Mouse (Mus musculus) forelimb bud, embryonic 11.5 days (tissue): ENCODE measurements around the gene Gm20388.
"Not testable (repeated sequence)": the region's sequence is repeated elsewhere in the genome, so short reads cannot be mapped to it uniquely, and the experiment has no call there.

Source experiments
- DNase-seq: peaks from one replicate; pipeline ENCODE4 v3.0.0-alpha.2; 2012; ENCODE audit warnings: low read depth, low spot score

Gm20388 gene

GRCm38 (mm10) chr8:122323951-122324402 lies 2413.3 kb downstream of the Gm20388 start:
- DNase-seq = not testable (repeated sequence)

DNA sequence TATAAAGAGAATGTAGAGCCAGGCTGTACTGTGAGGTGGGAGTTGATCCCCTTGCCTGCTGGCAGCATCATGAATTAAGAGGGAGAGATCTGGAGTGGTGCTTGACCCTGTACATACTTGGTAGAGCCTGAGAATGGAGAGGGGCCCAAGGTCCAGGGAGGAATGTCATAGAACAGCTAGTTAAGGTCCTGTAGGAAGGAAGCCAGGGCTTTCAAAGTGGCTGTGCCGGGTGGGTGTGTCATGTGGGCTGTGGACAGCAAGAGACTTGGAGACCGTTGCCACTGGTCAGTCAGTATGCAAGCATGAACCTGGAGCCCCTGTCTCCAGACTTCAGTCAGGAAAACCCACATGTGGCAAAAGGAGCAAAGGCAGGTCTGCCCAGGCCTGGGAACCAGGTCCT lies 2414.6 kb downstream of the Gm20388 start:
- DNase-seq = no peak

DNA sequence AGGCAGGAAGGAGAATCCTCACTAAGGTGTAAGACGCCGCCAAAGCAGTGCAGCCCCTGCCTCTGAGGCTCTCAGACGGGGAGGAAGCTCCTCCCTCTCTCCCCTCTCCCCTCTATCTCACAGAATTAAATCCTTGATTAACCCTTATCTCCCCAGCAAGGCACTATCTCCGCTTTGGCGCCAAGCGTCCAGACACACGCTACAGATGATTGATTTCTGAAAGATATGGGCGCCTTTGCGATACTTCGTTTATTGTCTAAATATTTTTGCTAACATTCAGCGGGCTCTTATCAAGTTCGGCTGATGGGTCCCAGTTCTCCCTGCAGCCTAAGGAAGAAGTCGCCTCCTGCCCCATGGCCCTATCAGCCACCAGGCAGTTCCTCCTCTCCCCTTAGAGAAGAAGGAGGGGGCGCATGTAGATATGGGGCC lies 2415.5 kb downstream of the Gm20388 start:
- DNase-seq = no peak

DNA sequence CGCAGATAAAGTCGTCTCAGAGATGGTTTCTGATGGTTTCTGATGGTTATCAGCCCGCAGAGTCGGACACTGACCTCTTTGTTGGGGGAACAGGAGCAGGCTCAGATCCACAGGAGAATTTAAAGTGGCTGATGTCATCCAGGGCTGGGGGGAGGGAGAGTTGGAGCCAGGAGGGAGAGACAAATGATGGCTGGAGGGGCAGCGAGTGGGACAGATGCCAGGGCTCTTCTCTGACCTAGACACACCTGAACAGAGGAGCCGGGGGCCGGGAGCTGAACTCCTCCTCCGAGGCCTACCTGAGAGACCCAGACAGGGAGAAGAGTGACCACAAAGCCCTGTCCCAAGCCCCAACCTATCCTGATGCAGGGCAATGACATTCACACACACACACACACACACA lies 2418.4 kb downstream of the Gm20388 start:
- DNase-seq = no peak

DNA sequence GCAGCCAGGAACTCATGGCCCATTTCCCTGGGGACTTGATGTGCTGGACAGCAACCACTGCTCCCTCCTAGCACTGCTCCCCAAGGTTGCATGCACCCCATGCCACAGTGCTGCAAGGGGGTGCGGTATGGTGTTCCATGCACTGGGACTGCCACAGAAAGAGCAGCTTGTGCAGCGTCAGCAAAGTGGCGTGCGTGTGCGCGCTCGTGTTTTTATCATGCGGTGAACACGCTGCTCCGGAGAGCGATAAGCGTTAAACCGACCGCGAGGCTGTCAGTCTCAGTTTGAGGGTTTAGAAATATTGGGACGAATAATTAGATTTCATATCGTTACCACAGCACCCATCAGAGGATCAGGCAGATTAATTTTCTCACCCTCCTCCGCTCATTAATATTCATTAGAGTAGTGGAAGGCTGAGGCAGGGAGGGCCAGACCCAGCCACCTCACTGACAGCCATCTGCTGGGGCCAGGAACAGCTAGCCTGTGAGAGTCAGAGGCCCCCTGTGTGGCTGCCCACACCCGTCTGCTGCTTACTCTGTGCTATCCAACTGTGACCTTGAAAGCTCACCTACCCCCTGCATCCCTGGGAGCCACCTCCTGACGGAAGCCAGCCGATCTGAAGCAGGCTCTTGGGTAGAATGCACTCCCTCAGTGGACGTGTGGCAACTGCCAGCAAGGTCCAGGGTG lies 2419.1 kb downstream of the Gm20388 start:
- no peak for DNase-seq

DNA sequence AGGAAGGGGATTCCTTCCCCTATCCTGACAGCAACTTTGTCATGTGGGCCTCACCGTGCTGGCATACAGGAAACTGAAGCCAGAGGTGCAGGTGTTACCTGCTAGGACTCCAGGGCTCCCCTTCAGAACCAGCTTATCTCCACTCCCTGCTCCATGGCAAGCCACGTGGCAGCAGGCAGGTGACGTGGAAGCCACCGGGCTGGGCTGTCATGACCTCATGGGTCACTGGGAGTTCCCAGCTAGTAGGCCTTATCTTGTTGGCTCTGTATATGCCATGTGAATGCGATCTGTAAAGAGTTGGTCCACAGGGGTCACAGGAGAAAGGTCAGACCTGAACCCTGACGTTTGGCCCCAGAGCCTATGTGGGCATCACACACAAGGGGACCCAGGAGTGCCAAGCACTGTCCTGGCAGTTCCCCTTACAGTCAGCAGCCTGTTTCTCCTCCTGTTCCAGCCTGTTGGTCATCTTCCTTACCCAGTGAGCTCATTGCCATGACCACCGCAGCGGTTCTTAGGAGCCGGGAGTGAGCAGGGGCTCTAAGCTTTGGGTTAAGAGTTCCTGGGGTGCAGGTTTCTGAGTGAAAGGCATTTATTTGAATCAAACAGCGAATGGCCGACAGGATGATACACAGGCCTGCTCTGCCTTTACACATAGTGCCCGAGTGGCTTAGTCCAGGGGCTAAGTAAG lies 2419.9 kb downstream of the Gm20388 start:
- no peak for DNase-seq

DNA sequence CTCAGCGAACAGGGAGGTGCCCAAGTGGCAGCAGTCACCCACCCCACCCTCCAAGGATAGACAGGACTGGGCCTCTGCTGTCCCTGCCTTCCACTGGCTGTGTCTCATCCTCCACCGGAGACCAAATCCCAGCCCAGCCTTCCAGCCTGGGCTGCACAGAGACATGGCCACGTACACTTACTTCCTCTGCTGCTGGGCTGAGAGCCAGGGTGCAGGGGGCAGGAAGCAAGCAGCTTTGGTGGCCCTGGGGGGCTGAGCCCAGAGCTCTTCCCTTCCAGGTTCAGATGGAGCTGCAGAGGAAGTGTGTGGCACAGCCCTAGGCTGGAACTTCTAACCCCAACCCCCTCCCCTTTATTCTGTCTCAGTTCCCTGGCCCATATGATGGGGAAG lies 2420.5 kb downstream of the Gm20388 start:
- DNase-seq = no peak

GRCm38 (mm10) chr8:122332753-122333506 lies 2422.3 kb downstream of the Gm20388 start:
- DNase-seq = peak; percentile 75

- no peak for DNase-seq
These were observed 2422.9 kb downstream of the Gm20388 start for GRCm38 (mm10) chr8:122333531-122333930.

GRCm38 (mm10) chr8:122334791-122335490 lies 2424.3 kb downstream of the Gm20388 start:
- DNase-seq = no peak

DNA sequence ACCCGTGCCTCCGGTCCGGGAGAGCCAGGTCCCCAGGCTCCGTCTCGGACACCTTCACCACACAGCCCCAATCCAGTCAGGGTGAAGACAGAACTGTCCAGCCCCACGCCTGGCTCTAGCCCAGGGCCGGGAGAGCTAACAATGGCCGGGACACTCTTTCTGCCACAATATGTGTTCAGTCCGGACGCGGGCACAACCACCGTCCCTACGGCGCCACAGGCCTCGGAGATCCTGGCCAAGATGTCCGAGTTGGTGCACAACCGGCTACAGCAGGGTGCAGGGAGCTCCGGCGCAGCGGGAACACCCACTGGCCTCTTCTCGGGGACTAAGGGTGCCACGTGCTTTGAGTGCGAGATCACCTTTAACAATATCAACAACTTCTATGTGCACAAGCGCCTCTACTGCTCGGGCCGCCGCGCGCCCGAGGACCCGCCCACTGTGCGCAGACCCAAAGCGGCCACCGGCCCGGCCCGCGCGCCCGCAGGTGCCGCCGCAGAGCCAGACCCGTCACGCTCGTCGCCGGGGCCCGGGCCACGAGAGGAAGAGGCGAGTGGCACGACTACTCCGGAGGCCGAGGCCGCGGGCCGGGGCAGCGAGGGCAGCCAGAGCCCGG lies 2425.1 kb downstream of the Gm20388 start:
- no peak for DNase-seq

GRCm38 (mm10) chr8:122336251-122336910 lies 2425.7 kb downstream of the Gm20388 start:
- peak; percentile 42 for DNase-seq

DNA sequence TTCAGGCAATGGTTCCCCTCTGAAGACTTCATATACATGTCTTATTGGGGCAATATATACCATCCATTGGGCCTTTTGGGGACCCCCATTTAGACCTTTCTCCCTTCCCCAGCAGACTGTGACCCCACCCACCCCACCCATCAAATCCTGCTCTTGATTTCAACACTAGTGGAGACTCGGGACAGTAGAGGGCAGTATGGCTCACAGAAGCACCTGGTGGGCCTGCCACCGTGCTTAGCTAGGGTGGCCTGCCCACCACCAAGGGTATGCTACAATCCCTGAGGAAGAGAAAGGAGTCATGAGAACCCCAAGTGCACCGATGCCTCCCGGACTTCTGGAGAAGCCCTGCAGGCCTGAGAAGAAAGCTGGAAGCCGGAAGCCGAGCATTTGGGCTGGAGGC lies 2428.2 kb downstream of the Gm20388 start:
- DNase-seq = no peak

DNA sequence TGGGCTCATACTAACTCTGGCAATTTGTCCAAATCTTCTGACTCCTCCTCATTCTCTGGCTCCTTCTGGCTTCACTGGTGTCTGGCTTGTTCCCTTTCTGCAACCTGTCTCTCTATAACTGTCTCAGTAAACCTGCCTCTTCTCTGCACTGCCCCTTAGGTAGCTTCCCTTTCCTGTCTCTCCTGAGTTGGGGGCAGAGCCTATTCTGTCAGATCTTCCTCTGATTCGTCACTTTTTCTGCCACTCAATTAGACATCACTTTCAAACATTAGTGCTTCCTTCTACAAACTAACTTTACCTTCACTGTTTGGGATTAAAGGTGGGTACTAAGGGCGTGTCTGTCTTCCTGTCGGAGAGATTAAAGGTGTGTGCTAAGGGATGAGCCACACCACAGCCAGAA lies 2430.1 kb downstream of the Gm20388 start:
- DNase-seq = no peak

DNA sequence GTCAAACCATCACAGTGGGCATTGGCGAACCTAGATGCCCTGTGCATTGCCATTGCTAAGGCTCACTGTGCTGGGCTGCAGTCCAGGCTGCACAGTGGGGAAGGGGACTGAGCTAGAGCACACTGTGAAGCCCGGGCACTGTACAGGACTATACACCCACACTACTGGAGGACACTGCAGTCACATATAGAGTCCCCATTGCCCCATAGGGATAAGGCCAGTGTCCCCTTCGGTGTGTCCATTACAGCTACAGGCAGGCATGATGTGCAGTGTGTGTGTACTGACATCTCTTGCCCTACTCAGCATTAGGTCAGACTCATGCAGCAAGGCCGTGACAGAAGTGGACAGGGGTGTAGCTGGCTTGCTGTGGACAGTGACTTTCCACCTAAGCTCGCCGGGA lies 2431.1 kb downstream of the Gm20388 start:
- no peak for DNase-seq

GRCm38 (mm10) chr8:122342362-122342761 lies 2431.7 kb downstream of the Gm20388 start:
- DNase-seq = no peak

- no peak for DNase-seq
These were observed 2432.2 kb downstream of the Gm20388 start for GRCm38 (mm10) chr8:122342806-122343209.

DNA sequence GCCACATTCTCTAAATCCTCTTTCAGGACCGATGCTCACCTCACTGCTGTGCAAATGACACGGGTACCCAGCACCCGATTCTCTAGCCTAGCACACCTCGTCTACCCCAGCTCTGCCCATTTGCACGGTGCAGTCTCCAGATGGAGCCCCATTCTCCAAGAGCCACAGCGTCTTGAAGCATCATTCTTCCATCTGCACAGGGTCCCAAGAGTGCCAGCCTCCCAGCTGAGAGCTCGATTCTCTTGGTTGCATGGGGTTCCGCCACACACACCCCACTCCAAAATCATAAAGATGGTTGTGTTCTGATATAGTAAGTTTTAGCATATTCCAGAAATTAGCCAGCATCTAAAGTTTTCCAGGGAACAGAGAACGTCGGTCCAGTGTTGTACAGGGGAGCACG lies 2432.7 kb downstream of the Gm20388 start:
- no peak for DNase-seq

DNA sequence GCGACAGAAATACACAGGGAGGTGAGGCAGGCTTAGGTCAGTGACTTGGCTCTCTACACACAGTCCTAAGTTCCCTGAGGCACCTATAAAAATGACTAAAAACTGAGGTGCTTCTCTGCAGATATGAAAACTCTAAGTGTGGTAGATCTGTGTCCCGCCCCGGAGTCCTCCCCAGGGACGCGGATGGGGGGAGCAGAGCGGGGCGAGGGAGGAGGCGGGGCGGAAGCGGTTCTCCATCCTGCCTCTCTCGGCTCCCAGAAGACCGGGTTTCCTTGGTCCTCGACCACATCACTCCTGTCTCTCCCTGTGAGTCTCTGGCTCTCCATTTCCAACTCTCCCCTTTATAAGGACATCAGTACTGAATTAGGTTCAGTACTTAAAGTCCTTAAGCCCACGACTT lies 2433.1 kb downstream of the Gm20388 start:
- DNase-seq = no peak

- peak; percentile 36 for DNase-seq
These were observed 2433.6 kb downstream of the Gm20388 start for GRCm38 (mm10) chr8:122344219-122344618.
